Mouse (Mus musculus): Measurements from ENCODE around the gene Fabp1. TPM values are rescaled to one million over a fixed set of nuclear protein-coding genes. Genes with fewer than 3 reads are reported as not detected.

Fabp1 gene
- polyA plus RNA-seq, 1 experiment from 2014 or later = not detected

Other genes with a start within 250 kb of the Fabp1 start
- gene Foxi3, start 243.3 kb upstream of the Fabp1 start, polyA plus RNA-seq (2014; fragmentation: Nextera tagmentation; extraction: Ambion mirVana) = 0.81 and 1.0 TPM in 2 replicates
- 4.3 and 4.8 TPM in 2 replicates for gene Thnsl2, start 55.4 kb upstream of the Fabp1 start, polyA plus RNA-seq (2014; fragmentation: Nextera tagmentation; extraction: Ambion mirVana)
- 35.7 and 41.1 TPM in 2 replicates for gene Krcc1, start 71.8 kb downstream of the Fabp1 start, polyA plus RNA-seq (2014; fragmentation: Nextera tagmentation; extraction: Ambion mirVana)
- 0.63 and 1.6 TPM in 2 replicates for gene Smyd1, start 122.4 kb downstream of the Fabp1 start, polyA plus RNA-seq (2014; fragmentation: Nextera tagmentation; extraction: Ambion mirVana)
- gene Cd8b1, start 123.0 kb downstream of the Fabp1 start, polyA plus RNA-seq (2014; fragmentation: Nextera tagmentation; extraction: Ambion mirVana) = not detected in 2 replicates
- not detected in 2 replicates for gene Cd8a, start 173.6 kb downstream of the Fabp1 start, polyA plus RNA-seq (2014; fragmentation: Nextera tagmentation; extraction: Ambion mirVana)
- 9.8 and 11.2 TPM in 2 replicates for gene Rmnd5a, start 240.8 kb downstream of the Fabp1 start, polyA plus RNA-seq (2014; fragmentation: Nextera tagmentation; extraction: Ambion mirVana)

Measured in embryonic facial prominence, embryonic 11.5 days (tissue).